Mouse (Mus musculus) bone marrow, adult 2 months (tissue): Measurements from ENCODE around the gene Cpm.

Experiments used
- CTCF ChIP-seq: fragments of 200-500 bp; IDR thresholded peaks from 2 replicates; pipeline ENCODE4 v1.5.1; 2011; ENCODE audit warnings: low read length, control low read depth; ENCODE audit not compliant: control insufficient read depth, insufficient read depth
- POLR2A ChIP-seq: fragments of 200-500 bp; IDR thresholded peaks from 2 replicates; pipeline ENCODE4 v1.6.1; 2011; ENCODE audit warnings: low read depth, mild to moderate bottlenecking, control low read depth, low read length, borderline replicate concordance; ENCODE audit not compliant: control insufficient read depth

GRCm38 (mm10) chr10:117699914-117700313 is 70.6 kb downstream of the Cpm start:
- no peak for TF ChIP-seq CTCF
- no peak for TF ChIP-seq POLR2A
